Mouse (Mus musculus) erythroblast, embryonic 14.5 days (primary cell): ENCODE data around the gene Prkcb.

ENCODE experiments used
- GATA1 ChIP-seq: IDR thresholded peaks from 2 replicates; pipeline ENCODE4 v1.6.1; 2012; ENCODE audit warnings: low read length, inconsistent platforms, mixed read lengths
- TAL1 ChIP-seq: IDR thresholded peaks from 3 replicates; pipeline ENCODE4 v1.6.1; 2012; ENCODE audit warnings: low read length, inconsistent platforms, mixed read lengths

- TF ChIP-seq GATA1 (no peak), TAL1 (no peak)
Observed at GRCm38 (mm10) chr7:122506467-122506866, 217.9 kb downstream of the Prkcb start.
